Mouse (Mus musculus): ENCODE results near the gene Mbl1.
A peak's percentile ranks its signal among the peaks of the same experiment; 100 is the strongest.

The Mbl1 gene

DNA sequence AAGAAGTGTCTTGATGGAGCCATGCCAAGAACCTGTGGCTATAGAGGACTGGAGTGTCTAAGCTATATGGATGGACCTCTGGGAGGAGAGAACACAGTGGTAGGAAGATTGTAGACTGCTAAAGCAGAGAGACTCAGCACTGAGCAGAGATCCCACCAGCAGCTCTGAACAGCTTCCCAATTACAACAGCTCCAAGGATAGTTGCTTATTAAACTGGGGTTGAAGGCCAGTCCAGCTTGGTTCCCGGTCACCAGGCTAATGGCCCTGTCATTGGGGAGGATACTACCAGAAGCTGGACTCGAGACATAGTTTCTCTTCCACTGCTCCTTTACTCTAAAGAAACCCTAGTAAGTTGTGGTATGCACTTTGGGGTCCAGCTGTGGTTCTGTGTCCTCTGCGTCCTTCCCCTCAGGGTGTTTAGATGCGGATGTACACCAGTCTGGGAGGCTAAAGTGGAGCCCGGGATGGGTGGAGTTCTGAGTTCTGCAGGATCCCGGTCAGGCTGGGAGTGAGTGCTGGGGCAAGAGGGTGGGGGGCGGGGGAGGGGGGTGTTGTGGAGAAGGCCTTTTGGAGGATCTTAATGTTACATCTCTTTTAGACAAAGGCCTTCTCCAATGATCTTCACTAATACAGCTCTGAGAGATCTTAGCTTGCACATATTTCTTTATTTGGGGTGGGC is at the start of gene Mbl1:
Gene Mbl1 (plus strand): TSS at position 239 of the 679 bp plus-strand sequence.
- DNase-seq (ENCODE audit: low spot score in 2 of 2): no peak

- DNase-seq (ENCODE audit: low spot score in 2 of 2): no peak
Measured at GRCm38 (mm10) chr14:41102269-41102668, 49.0 kb upstream of the Mbl1 start.

DNA sequence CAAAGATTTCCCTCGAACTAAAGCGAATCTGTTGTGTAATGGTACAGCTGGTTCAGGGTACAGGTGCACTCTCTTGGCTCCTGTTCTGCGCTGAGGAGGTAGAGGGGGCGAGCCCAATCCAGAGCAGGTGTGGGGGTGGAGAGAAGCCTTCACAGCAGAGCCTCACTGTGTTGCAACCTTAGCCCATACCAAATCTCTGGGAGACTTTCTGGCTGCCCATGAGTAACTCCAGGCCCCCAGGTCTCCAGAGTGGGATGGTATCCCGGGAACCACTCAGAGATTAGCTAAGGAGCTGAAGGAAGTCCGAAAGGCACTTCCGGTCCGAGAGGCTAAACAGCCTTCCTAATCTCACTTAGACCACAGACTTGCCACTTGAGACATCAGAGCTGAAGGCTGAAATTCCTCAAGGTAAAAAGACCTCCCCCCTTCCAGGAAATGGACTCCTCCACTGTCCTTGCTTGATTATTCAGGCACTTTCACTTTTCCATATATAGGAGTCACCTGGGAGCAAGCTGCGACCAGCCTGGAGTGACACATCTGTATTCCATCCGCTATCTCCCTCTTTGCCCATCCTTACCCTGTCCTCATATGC is 46.3 kb upstream of the Mbl1 start, which contains the start of gene Mat1a:
Gene Mat1a (plus strand): TSS at position 183 of the 592 bp plus-strand sequence.
- no peak for DNase-seq (ENCODE audit: low spot score in 2 of 2)

- no peak for DNase-seq (ENCODE audit: low spot score in 2 of 2)
Measured at GRCm38 (mm10) chr14:41111031-41111668, 40.1 kb upstream of the Mbl1 start.

- no peak for DNase-seq (ENCODE audit: low spot score in 2 of 2)
Measured at GRCm38 (mm10) chr14:41112944-41113343, 38.3 kb upstream of the Mbl1 start.

DNA sequence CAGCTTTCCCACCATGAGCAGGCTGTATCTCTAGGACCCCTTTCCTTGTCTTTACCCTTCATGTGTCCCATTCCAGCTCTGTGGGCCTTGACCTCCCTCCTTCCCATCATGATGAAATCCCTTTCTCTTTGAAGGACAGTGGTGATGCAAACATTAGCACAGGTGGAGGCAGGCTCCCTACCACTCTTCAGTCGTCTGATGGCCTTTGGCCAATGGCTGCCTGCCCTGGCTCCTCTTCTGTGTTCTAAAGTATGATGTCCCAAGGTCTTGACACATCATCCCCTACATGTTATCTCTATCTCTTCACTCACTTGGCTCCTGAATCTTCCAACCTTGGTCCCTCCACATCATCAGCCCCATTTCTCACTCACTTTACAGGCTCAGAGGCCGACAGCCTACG is 35.0 kb upstream of the Mbl1 start:
- no peak for DNase-seq (ENCODE audit: low spot score in 2 of 2)

- no peak for DNase-seq (ENCODE audit: low spot score in 2 of 2)
Measured at GRCm38 (mm10) chr14:41124683-41125082, 26.6 kb upstream of the Mbl1 start.

- DNase-seq (ENCODE audit: low spot score in 2 of 2): peak in 1 of 2 experiments; percentile 18
Measured at GRCm38 (mm10) chr14:41127997-41128396, 23.3 kb upstream of the Mbl1 start.

- no peak for DNase-seq (ENCODE audit: low spot score in 2 of 2)
Measured at GRCm38 (mm10) chr14:41131540-41131939, 19.7 kb upstream of the Mbl1 start, which contains the start of gene Sftpa1. Sftpa1 (plus strand) TSS chr14:41131782.

DNA sequence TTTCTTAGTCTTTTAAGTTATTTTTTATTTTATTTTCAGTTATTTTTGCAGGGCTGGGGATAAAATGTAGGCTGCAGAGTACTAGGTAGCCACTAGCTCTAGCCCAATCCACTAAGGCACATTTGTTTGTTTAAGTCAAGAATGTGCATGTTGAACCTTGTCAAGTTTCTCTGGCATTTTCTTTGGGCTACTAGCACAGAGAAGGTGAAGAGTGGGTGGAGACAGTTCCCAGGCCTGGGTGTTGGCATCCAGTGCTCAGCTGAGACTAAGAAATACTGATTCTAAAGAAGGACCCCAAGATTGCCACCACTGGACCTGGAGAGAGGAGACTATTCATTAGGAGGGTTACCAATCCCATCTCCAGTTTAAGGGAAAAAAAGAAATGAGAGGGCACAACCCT is 14.3 kb upstream of the Mbl1 start:
- no peak for DNase-seq (ENCODE audit: low spot score in 2 of 2)

DNA sequence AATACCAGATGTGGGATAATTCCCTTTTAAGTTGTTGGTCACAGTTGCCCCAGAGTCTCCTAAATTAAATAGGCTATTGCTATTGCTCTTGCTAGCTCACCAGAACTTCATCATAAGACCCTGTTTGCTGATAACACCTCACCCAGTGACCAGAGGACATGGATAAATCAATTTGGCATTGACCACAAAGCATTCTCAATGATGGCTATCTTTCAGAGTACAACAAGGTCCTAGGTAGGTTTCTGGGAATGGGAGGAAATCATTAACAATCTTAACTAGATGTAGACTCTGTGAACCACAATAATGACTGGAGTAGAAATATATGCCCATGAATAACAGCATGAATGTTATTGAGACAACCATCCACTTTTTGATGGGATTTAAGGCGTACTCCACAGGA is 10.6 kb upstream of the Mbl1 start:
- no peak for DNase-seq (ENCODE audit: low spot score in 2 of 2)

DNA sequence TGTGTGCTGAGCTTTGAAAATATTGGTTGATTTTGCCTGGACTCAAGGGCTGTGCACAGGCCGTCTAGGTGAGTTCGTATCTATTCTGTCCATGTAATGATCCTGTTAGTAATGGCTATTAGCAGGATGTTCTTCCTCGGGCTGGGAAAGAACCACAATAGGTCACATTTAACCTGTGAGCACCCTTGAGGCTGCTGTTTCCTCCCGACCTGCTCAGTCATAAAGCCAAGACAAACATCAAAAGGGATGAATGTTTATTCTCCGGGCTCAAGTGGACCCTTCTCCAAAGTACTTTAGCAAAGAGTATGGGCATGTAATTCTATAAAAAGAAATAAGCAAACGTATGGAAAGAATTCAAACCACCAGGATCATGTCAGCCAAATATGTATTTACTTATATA is 5.2 kb upstream of the Mbl1 start:
- no peak for DNase-seq (ENCODE audit: low spot score in 2 of 2)

DNA sequence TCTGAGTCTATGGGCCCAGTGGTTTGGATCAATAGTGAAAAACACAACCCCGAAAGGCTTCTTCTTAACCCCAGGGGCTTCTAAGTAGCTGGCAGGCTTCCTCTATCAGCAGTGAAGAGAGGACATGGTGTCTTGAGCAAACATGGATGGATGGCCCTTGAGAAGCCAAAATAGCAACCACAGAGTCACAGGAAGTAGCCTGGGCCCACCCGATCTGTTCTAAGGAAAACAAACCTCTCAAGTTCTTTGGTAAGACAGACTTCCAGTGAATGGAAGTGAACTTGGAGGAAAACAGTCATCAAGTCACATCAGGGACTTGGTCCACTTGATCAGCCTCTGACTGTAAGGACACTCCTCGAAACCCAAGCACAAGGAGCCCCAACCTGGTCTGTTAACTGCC is 4.3 kb upstream of the Mbl1 start:
- no peak for DNase-seq (ENCODE audit: low spot score in 2 of 2)

GRCm38 (mm10) chr14:41147356-41147755 is 3.9 kb upstream of the Mbl1 start:
- no peak for DNase-seq (ENCODE audit: low spot score in 2 of 2)

DNA sequence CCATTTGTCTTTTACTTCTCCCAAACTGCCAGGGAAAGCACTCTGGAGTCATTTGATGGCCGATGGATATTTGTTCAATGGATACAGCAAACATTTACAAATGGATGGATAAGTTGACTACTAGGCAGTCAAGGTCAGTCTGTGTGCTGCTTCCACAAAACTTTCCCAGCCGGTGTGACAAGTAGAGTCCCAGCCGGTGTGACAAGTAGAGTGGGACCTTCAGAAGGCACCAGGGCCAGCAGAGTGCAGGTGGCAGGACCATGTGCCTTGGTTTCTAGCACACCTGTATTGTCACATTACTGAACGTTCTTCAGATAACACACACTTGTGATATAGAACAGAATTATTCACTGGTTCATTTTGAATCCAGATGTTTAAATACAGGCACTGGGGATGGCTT is 8.8 kb downstream of the Mbl1 start:
- no peak for DNase-seq (ENCODE audit: low spot score in 2 of 2)

GRCm38 (mm10) chr14:41160743-41161142 is 9.5 kb downstream of the Mbl1 start:
- no peak for DNase-seq (ENCODE audit: low spot score in 2 of 2)

- DNase-seq (ENCODE audit: low spot score in 2 of 2): peak in 1 of 2 experiments; percentile 15
Measured at GRCm38 (mm10) chr14:41162663-41163062, 11.4 kb downstream of the Mbl1 start.

DNA sequence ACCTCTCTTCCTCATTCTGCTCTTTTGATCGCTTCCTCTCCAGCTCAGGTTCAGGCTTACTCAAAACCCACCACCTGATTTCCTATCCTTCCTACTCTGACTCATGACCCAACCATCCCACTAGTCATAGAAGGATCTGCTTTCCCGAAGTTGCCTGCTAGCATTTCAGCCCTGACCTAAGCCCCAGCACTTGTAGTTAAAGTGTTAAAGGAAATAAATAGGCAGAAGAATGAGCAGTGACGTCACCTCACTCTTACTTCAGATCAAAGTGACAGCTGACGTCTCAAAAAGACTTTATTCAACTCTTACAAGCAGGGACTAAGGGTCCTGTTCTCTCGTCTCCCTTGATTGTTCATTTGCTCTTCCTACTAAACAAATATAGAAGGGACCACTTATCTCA is 16.0 kb downstream of the Mbl1 start:
- no peak for DNase-seq (ENCODE audit: low spot score in 2 of 2)

DNA sequence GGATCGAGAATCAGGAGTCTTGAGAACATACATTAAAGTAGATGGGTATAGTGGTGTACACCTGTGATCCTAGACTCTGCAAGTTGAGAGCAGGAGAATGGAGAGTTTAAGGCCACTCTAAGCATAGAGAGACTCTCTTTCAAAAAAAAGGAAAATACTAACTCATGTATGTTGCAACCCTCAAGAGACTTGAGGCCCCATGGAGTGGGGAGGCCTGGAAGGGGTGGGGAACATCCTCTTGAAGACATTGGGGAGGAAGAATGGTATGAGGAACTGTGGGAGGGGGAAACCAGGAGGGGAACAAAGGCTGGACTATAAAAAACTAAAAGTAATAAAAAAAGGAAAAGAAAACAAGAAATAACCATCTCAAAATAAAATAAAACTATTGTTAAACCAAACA is 17.3 kb downstream of the Mbl1 start:
- no peak for DNase-seq (ENCODE audit: low spot score in 2 of 2)

DNA sequence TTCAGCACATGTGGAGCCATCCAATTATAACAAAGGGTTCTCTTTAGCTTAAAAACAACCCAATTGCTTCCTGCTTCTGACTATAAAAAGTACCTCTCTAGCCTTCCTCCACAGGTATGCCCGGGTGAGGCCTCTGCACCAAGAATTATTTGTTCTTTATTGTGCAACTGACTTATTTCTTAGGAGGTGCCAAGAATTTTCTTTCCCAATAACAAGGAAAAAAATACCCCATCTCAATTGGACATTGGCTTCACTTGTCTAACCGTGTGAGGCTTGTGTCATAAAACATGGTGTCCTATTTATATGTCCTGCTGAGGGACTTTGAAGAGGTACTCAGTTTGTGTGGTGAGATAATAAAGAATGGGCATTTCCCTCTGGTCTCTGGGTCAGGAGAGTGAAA is 19.3 kb downstream of the Mbl1 start:
- no peak for DNase-seq (ENCODE audit: low spot score in 2 of 2)

DNA sequence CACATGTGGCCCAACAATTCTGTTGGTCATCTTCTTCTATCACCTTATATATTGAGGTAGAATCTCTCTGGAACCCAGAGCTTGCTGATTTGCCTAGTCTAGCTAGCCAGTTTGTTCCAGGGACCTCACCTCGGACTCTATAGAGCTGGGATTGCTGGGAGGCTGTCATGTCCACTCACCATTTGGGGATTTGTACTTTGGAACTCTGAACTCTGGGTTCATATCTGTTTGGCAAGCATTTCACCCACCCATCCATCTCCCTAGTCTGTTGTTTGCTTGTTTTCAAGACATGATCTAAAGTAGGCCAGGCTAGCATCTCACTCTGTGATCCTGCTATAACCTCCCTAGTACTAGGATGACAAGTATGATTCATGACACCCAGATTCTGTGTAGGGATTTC is 23.5 kb downstream of the Mbl1 start:
- no peak for DNase-seq (ENCODE audit: low spot score in 2 of 2)

DNA sequence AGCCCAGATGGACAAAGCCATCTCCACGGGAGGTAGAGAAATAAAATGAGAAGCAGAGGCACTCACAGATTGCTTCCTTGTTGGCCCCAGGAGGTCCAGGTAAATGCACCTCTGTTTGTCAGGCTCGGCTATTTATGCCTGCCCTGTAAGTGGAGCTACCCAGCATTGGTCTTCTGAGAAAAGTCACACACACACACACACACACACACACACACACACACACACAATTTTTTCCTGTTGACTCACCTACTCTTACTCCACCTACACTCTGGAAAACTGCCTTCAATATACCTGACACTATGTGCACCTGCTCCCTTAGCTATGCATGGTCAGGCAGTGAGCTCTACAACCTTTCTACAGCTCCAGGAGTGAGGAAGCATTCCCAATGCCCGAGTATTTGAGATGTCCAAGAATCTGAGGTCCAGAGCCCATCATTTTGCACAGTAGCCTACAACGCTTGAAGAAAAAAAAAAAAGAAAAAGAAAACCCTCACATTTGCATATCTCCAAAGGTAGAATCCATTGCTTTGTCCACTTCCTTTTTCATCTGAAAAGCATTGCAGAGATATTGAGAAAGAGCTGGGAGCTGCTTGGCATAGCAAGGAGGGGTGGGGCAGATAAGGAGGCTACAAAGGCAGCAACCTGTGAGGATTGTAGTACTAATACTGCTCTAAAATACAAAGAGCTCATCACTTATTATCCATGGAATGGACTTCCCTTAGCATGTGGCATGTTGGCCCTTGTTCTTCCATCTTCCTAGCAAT is 34.0 kb downstream of the Mbl1 start, which contains the start of gene Sftpd:
Gene Sftpd (minus strand): TSS at position 91 of the 763 bp plus-strand sequence.
- no peak for DNase-seq (ENCODE audit: low spot score in 2 of 2)

All from cerebellum, postnatal 4 days (tissue).